Mouse (Mus musculus): ENCODE results near the gene Srrm2.

Gene Srrm2

DNA sequence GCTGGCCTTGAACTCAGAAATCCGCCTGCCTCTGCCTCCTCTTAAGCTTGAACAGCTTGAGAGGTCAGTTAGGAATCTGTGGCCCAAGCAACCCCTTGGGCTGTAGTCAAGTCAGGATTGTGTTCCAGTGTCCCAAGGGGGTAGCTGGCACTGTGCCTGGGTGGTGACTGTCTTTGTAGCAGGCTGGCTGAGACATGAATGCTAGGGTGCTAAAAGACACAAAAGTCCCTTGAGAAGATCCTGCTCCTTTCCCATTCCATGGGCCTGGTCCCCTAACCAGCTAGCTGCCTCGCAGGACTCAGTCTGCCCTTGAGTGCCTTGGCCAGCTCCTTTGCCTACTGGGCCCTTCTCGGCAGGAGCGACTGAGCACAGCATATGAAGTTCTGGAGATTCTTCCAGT, 72.6 kb downstream of the Srrm2 start:
- no peak for DNase-seq

DNA sequence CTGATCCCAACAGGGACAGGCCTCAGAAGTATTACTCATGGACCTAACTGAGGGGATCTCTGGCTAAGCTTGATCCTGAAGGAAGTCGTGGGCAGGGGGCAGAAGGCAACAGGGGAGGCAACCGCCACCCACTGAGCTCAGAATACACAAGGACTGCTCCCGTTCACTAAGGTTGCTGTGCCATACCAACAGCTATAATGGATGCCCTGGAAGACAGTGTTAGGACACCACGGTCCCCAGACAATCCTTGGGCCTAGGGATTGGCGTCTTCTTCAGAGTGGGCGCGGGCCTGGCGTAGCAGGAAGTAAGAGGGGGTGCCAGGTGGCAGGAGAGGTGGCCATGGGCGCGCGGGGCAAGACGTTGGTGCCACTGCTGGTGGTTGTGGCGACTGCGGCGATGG, 77.4 kb downstream of the Srrm2 start, which contains the start of gene Prss21:
Prss21 (plus strand) TSS at position 301 of the 400 bp plus-strand sequence.
- no peak for DNase-seq

DNA sequence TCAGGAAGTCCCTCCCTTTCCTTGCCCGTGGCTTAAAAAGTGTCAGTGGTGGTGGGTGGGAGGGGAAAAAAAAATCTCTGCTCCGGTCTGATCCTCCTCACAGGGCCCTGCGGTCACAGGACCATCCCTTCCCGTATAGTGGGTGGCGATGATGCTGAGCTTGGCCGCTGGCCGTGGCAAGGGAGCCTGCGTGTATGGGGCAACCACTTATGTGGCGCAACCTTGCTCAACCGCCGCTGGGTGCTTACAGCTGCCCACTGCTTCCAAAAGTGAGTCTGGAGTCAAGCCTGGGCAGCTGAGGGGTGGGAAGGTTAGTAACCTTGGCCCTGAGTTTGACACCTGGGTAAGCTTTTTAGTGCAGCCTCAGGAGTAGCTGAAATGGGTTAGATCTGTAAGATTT, 78.2 kb downstream of the Srrm2 start:
- DNase-seq = peak; percentile 47

Data from lung, postnatal 36 days (tissue).